Mouse (Mus musculus) hindbrain, embryonic 15.5 days (tissue): ENCODE data around the gene Rbsn. TPM values are rescaled to one million over a fixed set of nuclear protein-coding genes. Genes with fewer than 3 reads are reported as not detected.

Experiments used
- ATAC-seq: fragments of 200-750 bp; cut with Nextera tagmentation; 2 replicates; pipeline ENCODE4 v1.8.0; 2017; ENCODE audit warnings: low read depth, moderate number of reproducible peaks, moderate TSS enrichment; ENCODE audit not compliant: low FRiP score
- H3K27ac ChIP-seq: fragments of 300-500 bp; sonication (generic); replicated peaks from 2 replicates; pipeline ENCODE4 v1.5.1; 2015; ENCODE audit warnings: mild to moderate bottlenecking, inconsistent platforms
- H3K27me3 ChIP-seq: fragments of 300-500 bp; sonication (generic); 2 replicates; pipeline ENCODE4 v1.6.1; 2015; ENCODE audit warnings: control low read depth, inconsistent platforms
- H3K36me3 ChIP-seq: fragments of 300-500 bp; sonication (generic); 2 replicates; pipeline ENCODE4 v1.6.1; 2015; ENCODE audit warnings: control low read depth, inconsistent platforms
- H3K4me1 ChIP-seq: fragments of 300-500 bp; sonication (generic); replicated peaks from 2 replicates; pipeline ENCODE4 v1.6.1; 2015; ENCODE audit warnings: control low read depth, inconsistent platforms
- H3K4me2 ChIP-seq: fragments of 300-500 bp; sonication (generic); 2 replicates; pipeline ENCODE4 v1.6.1; 2015; ENCODE audit warnings: moderate library complexity, mild to moderate bottlenecking, inconsistent platforms
- H3K4me3 ChIP-seq: fragments of 300-500 bp; sonication (generic); 2 replicates; pipeline ENCODE4 v1.5.1; 2015; ENCODE audit warnings: mild to moderate bottlenecking, inconsistent platforms
- H3K9ac ChIP-seq: fragments of 300-500 bp; sonication (generic); 2 replicates; pipeline ENCODE4 v1.6.1; 2015; ENCODE audit warnings: inconsistent platforms
- H3K9me3 ChIP-seq: fragments of 300-500 bp; sonication (generic); 2 replicates; pipeline ENCODE4 v1.6.1; 2016; ENCODE audit warnings: control low read depth, inconsistent platforms
- WGBS: fragments of 180-500 bp; shearing (Covaris S2); methylation state at CpG from one replicate; pipeline ENCODE4 v1.1.7; 2015; 5-methylcytosine and 5-hydroxymethylcytosine counted together
- polyA plus RNA-seq: library from polyadenylated mRNA; unstranded; fragments of >200 nt; fragmentation: Nextera tagmentation; extraction: Ambion mirVana; gene quantifications from 2 replicates; pipeline ENCODE4 v1.2.1, GENCODE M21; 2015

The Rbsn gene
- polyA plus RNA-seq, 1 experiment from 2014 or later, result 36.7 TPM

DNA sequence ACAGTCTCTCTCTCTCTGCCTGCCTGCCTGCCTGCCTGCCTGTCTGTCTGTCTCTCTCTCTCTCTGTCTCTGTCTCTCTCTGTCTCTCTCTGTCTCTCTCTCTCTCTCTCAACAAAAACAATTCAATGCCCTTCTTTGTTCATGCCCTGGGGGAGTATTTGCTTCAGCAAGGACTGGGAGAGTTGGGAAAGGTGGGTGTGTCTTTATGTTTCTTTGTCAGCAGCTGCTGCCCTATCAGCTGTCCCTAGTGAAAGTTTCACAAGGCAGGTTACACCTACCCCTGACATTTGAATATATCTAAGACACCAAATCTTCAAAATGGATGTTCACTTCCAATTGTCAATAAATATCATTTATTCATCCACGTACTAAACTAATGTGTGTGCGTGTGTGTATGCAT lies 14.9 kb upstream of the Rbsn start:
- WGBS, result 88% methylated on average over 2 of the region's 2 CpGs
- no peak for ATAC-seq

DNA sequence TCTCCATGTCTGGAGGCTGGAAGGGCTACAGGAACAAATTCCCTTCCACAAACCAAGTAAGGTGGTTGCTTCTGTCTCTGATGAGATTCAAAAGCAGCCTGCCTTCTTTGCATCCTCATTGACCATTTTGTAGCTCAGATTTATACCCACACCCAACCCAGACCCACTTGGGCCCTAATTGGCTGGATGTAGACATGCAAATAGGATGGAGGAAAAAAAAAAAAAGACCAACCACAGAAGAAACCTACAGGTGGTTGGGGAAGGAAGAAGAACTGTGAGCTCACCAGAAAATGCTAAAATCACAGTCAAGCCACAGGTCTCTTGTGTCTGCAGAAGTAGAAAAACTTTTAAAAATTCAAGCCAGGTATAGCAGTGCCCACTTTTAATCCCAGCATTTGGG lies 14.4 kb upstream of the Rbsn start:
- Histone ChIP-seq H3K27me3 (no peaks in the 10 kb centered on the region), H3K4me3 (no peak overlapping the region), H3K27ac (no peak overlapping the region), H3K4me1 (no peaks in the 10 kb centered on the region), H3K4me2 (no peak overlapping the region), H3K9me3 (no peaks in the 10 kb centered on the region), H3K9ac (no peak overlapping the region), H3K36me3 (no peaks in the 10 kb centered on the region)
- ATAC-seq, result no peak

More for the DNA sequence above, 14.9 kb upstream of the Rbsn start:
- H3K4me1 ChIP-seq, result no peaks in the 10 kb centered on the region
- H3K36me3 ChIP-seq, result no peaks in the 10 kb centered on the region
- no peaks in the 10 kb centered on the region for H3K27me3 ChIP-seq
- H3K9ac ChIP-seq, result no peak overlapping the region
- H3K27ac ChIP-seq, result no peak overlapping the region
- no peak overlapping the region for H3K4me2 ChIP-seq
- H3K4me3 ChIP-seq, result no peak overlapping the region
- H3K9me3 ChIP-seq, result no peaks in the 10 kb centered on the region

DNA sequence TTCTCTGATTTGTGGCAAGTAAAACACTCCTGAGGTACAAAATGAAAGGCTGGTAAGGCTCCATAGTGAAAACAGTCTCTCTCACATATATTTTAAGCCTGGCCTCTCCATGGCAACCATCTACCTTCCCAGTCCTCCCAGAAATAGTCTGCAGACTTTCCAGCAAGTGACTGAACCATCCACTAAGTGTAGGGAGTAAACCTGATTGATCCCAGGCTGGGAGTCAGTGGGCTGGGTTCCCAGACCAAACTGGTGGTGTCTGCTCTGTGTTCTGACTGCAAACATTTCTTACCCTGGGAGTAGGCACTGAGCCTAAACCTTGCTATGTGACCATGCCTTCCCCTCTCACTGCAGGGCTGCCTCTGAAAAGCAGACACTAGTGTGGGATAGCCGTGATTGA lies 10.3 kb upstream of the Rbsn start:
- Histone ChIP-seq H3K27me3 (no peaks in the 10 kb centered on the region), H3K4me2 (no peak overlapping the region), H3K9ac (no peak overlapping the region), H3K4me3 (no peak overlapping the region), H3K9me3 (no peaks in the 10 kb centered on the region), H3K36me3 (no peaks in the 10 kb centered on the region), H3K4me1 (no peaks in the 10 kb centered on the region), H3K27ac (no peak overlapping the region)
- WGBS, result 82% methylated on average over 1 of the region's 1 CpGs
- ATAC-seq, result no peak

DNA sequence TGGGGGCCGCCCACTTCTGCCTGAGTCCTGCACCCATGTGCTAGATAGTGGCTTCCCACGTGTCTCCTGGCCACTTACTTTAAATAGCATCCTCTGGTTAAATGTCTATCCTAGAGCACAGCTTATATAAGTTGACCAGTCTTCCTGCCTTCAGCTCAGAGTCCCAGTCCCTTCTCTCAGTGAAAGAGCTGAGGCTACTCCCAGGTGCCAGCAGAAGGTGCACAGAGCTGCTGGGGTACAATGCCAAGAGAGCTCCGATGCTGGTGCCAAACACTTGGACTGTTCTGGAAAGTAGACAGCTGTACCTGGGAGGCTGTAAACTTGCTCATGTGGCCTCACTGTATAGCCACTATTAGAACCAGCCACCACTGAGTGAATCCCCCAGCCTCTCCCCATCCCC lies 7.3 kb upstream of the Rbsn start:
- Histone ChIP-seq H3K9ac (no peak overlapping the region), H3K27me3 (no peaks in the 10 kb centered on the region), H3K27ac (no peak overlapping the region), H3K4me2 (no peak overlapping the region), H3K4me1 (no peaks in the 10 kb centered on the region), H3K9me3 (no peaks in the 10 kb centered on the region), H3K36me3 (no peaks in the 10 kb centered on the region), H3K4me3 (no peak overlapping the region)
- ATAC-seq, result no peak
- 95% methylated on average over 3 of the region's 3 CpGs for WGBS

GRCm38 (mm10) chr6:92221604-92222003 lies 6.9 kb upstream of the Rbsn start:
- Histone ChIP-seq H3K27ac (no peak overlapping the region), H3K4me2 (no peak overlapping the region), H3K27me3 (no peaks in the 10 kb centered on the region), H3K36me3 (no peaks in the 10 kb centered on the region), H3K9me3 (no peaks in the 10 kb centered on the region), H3K4me1 (no peaks in the 10 kb centered on the region), H3K9ac (no peak overlapping the region), H3K4me3 (no peak overlapping the region)
- 86% methylated on average over 6 of the region's 6 CpGs for WGBS
- no peak for ATAC-seq

DNA sequence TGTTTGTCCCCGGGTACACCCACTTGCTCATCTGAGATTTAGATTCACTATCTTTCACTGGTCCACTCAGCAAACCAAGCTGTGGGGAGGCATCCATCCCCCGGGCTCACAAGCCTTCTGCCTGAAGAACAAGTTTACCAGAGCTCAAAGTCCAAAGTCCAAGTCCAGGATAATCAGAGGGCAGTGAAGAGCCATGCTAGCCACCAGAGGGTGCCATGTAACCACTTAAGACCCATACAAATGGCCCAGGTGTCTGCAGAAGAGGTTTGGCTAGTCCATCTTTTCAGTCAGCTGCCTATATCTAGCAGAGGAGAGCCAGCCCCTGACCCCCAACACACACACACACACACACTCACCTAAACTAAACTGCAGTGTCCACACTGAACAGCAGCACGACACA lies 4.7 kb upstream of the Rbsn start:
- no peak overlapping the region for H3K4me2 ChIP-seq
- no peak overlapping the region for H3K4me3 ChIP-seq
- no peaks in the 10 kb centered on the region for H3K27me3 ChIP-seq
- no peak overlapping the region for H3K27ac ChIP-seq
- WGBS, result 52% methylated on average over 3 of the region's 3 CpGs
- H3K9me3 ChIP-seq, result no peaks in the 10 kb centered on the region
- H3K36me3 ChIP-seq, result no peaks in the 10 kb centered on the region
- H3K9ac ChIP-seq, result no peak overlapping the region
- 0 out of 2 replicates have a peak, but pooled peaks have one; percentile 55 for ATAC-seq
- H3K4me1 ChIP-seq, result no peaks in the 10 kb centered on the region; the same call in 1 of the 2 replicates

- H3K9me3 ChIP-seq, result no peaks in the 10 kb centered on the region
- under 1% methylated on average over 48 of the region's 48 CpGs for WGBS
- H3K27ac ChIP-seq, result peak overlapping the region; percentile 86
- H3K4me1 ChIP-seq, result peaks cover 17% of the 10 kb centered on the region
- H3K27me3 ChIP-seq, result no peaks in the 10 kb centered on the region
- H3K4me3 ChIP-seq, result peak overlapping the region; percentile 65
- peak overlapping the region; percentile 67 for H3K9ac ChIP-seq
- H3K36me3 ChIP-seq, result peaks cover 16% of the 10 kb centered on the region
- peak overlapping the region; percentile 86 for H3K4me2 ChIP-seq
- peak; percentile 81 for ATAC-seq
These were observed 511 bp downstream of the Rbsn start for GRCm38 (mm10) chr6:92214055-92214772.

- Histone ChIP-seq H3K27me3 (no peaks in the 10 kb centered on the region), H3K36me3 (peaks cover 65% of the 10 kb centered on the region), H3K9me3 (no peaks in the 10 kb centered on the region), H3K27ac (no peak overlapping the region), H3K4me1 (no peaks in the 10 kb centered on the region), H3K9ac (no peak overlapping the region), H3K4me3 (no peak overlapping the region), H3K4me2 (no peak overlapping the region)
- WGBS, result 94% methylated on average over 8 of the region's 8 CpGs
- ATAC-seq, result no peak
These were observed 15.3 kb downstream of the Rbsn start for GRCm38 (mm10) chr6:92199414-92199813.

DNA sequence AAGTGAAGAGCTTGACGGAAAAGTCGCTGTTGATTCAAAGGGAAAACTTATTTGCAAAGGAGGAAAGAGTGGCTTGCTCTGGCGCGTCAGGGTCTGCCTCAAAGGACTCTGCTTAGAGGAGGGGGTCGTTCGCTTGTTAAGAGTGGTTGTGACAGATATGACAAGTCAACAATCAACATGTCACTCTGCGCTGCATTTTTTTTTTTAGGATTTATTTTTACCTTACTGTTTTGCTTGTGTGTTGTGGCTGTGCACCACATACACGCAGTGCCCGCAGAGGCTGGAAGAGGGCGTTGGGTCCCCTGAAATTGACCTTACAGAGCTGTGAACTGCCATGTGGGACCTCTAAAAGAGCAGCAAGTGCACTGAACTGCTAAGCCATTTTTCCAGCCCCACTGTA lies 30.5 kb downstream of the Rbsn start:
- Histone ChIP-seq H3K4me3 (peak overlapping the region; percentile 72), H3K27ac (peak overlapping the region; percentile 82), H3K27me3 (no peaks in the 10 kb centered on the region), H3K36me3 (peaks cover 22% of the 10 kb centered on the region), H3K9ac (peak overlapping the region; percentile 73), H3K9me3 (no peaks in the 10 kb centered on the region; the same call in 1 of the 2 replicates), H3K4me2 (peak overlapping the region; percentile 59), H3K4me1 (peaks cover 20% of the 10 kb centered on the region)
- ATAC-seq, result peak; percentile 83
- WGBS, result 3% methylated on average over 10 of the region's 10 CpGs

GRCm38 (mm10) chr6:92183621-92184131 lies 31.0 kb downstream of the Rbsn start, which contains the start of gene Mrps25:
Mrps25 (minus strand) TSS chr6:92184033.
- WGBS, result under 1% methylated on average over 42 of the region's 42 CpGs
- Histone ChIP-seq H3K27ac (peak within 1 kb of the TSS; percentile 82), H3K4me1 (peaks cover 20% of the 10 kb centered on the region), H3K36me3 (peaks cover 22% of the 10 kb centered on the region), H3K9me3 (no peaks in the 10 kb centered on the region; the same call in 1 of the 2 replicates), H3K4me3 (peak within 1 kb of the TSS; percentile 72), H3K27me3 (no peaks in the 10 kb centered on the region), H3K9ac (peak within 1 kb of the TSS; percentile 73), H3K4me2 (peak within 1 kb of the TSS; percentile 59)
- ATAC-seq, result peak; percentile 93

DNA sequence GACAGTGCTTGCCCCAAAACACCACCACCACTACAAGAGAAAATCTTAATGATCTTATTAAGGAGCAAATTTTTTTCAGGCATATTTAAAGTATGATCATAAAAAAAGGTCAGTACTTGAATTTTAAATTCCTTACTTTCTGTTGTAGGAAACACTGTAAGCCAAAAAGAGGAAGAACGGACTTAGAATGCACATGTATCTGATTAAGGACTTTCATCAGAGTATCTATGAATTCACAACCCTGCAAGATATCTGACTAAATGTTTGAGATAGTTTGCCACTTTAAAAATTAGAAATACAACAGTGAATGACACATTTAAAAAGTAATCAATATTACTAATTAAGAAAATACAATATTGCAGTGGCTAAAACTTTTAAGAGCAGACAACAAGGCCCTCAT lies 38.3 kb downstream of the Rbsn start:
- H3K4me2 ChIP-seq, result no peak overlapping the region
- no peak overlapping the region for H3K9ac ChIP-seq
- no peaks in the 10 kb centered on the region; the same call in 1 of the 2 replicates for H3K9me3 ChIP-seq
- no peak overlapping the region for H3K4me3 ChIP-seq
- no peaks in the 10 kb centered on the region for H3K27me3 ChIP-seq
- peaks cover 63% of the 10 kb centered on the region for H3K36me3 ChIP-seq
- 94% methylated on average over 1 of the region's 1 CpGs for WGBS
- H3K27ac ChIP-seq, result no peak overlapping the region
- no peaks in the 10 kb centered on the region for H3K4me1 ChIP-seq
- no peak for ATAC-seq

DNA sequence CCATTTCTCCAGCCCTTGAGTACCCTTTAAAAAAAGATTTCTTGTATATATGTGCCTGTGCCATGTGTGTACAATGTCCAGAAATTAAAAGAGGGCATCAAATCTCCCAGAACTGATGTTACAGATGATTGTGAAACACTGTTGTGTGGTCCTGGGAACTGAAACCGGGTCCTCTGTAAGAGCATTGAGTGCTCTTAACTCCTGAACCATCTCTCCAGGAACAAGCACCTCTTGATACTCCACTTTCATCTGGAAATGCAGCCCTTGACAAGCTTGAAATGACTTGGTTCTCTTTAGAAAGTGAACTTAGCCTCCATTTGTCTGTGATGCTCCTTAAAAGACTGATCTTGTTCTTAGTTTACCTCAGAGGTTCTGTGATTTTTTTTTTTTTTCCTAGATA lies 52.0 kb downstream of the Rbsn start:
- Histone ChIP-seq H3K27ac (no peak overlapping the region), H3K36me3 (peaks cover 89% of the 10 kb centered on the region), H3K4me2 (no peak overlapping the region), H3K27me3 (no peaks in the 10 kb centered on the region), H3K9ac (no peak overlapping the region), H3K4me3 (no peak overlapping the region), H3K4me1 (no peaks in the 10 kb centered on the region), H3K9me3 (no peaks in the 10 kb centered on the region)
- ATAC-seq, result no peak
- 98% methylated on average over 1 of the region's 1 CpGs for WGBS
